Mouse (Mus musculus): ENCODE measurements at regions not wholly inside any gene's neighbourhood (a gene's known extent, or its start where the extent isn't known, plus 50 kb on each side); places are given as distances from the start of the nearest gene placed in this dataset.

GRCm38 (mm10) chr14:120661111-120661510 lies 182.9 kb downstream of the Rap2a start:
- DNase-seq (ENCODE audit: low spot score in 2 of 2), result no peak

- no peak for DNase-seq (ENCODE audit: low spot score in 2 of 2)
Observed at GRCm38 (mm10) chr14:120669665-120670064, 191.4 kb downstream of the Rap2a start.

GRCm38 (mm10) chr14:120675752-120676151 lies 197.5 kb downstream of the Rap2a start:
- no peak for DNase-seq (ENCODE audit: low spot score in 2 of 2)

GRCm38 (mm10) chr14:120678533-120678932 lies 200.3 kb downstream of the Rap2a start:
- DNase-seq (ENCODE audit: low spot score in 2 of 2), result no peak

GRCm38 (mm10) chr14:120679072-120679471 lies 200.8 kb downstream of the Rap2a start:
- DNase-seq (ENCODE audit: low spot score in 2 of 2), result no peak

GRCm38 (mm10) chr14:120680272-120680671 lies 202.0 kb downstream of the Rap2a start:
- no peak for DNase-seq (ENCODE audit: low spot score in 2 of 2)

- no peak for DNase-seq (ENCODE audit: low spot score in 2 of 2)
Observed at GRCm38 (mm10) chr14:120685263-120685662, 207.0 kb downstream of the Rap2a start.

GRCm38 (mm10) chr14:120685877-120686276 lies 207.6 kb downstream of the Rap2a start:
- DNase-seq (ENCODE audit: low spot score in 2 of 2), result no peak

GRCm38 (mm10) chr14:120686751-120687150 lies 208.5 kb downstream of the Rap2a start:
- no peak for DNase-seq (ENCODE audit: low spot score in 2 of 2)

GRCm38 (mm10) chr14:120699378-120699777 lies 211.6 kb upstream of the Ipo5 start:
- no peak for DNase-seq (ENCODE audit: low spot score in 2 of 2)

GRCm38 (mm10) chr14:120705301-120705801 lies 205.7 kb upstream of the Ipo5 start:
- DNase-seq (ENCODE audit: low spot score in 2 of 2), result no peak

- DNase-seq (ENCODE audit: low spot score in 2 of 2), result no peak
Observed at GRCm38 (mm10) chr14:120710782-120711181, 200.2 kb upstream of the Ipo5 start.

GRCm38 (mm10) chr14:120720464-120721445 lies 190.3 kb upstream of the Ipo5 start:
- no peak for DNase-seq (ENCODE audit: low spot score in 2 of 2)

GRCm38 (mm10) chr14:120721593-120722461 lies 189.2 kb upstream of the Ipo5 start:
- DNase-seq (ENCODE audit: low spot score in 2 of 2), result no peak

GRCm38 (mm10) chr14:120722546-120723112 lies 188.4 kb upstream of the Ipo5 start:
- no peak for DNase-seq (ENCODE audit: low spot score in 2 of 2)

- no peak for DNase-seq (ENCODE audit: low spot score in 2 of 2)
Observed at GRCm38 (mm10) chr14:120728107-120728506, 182.9 kb upstream of the Ipo5 start.

GRCm38 (mm10) chr14:120730226-120730625 lies 180.8 kb upstream of the Ipo5 start:
- DNase-seq (ENCODE audit: low spot score in 2 of 2), result no peak

- DNase-seq (ENCODE audit: low spot score in 2 of 2), result no peak
Observed at GRCm38 (mm10) chr14:120731679-120732281, 179.2 kb upstream of the Ipo5 start.

- DNase-seq (ENCODE audit: low spot score in 2 of 2), result no peak
Observed at GRCm38 (mm10) chr14:120732400-120733138, 178.5 kb upstream of the Ipo5 start.

- DNase-seq (ENCODE audit: low spot score in 2 of 2), result no peak
Observed at GRCm38 (mm10) chr14:120741492-120742054, 169.5 kb upstream of the Ipo5 start.
